Mouse (Mus musculus): ENCODE measurements around the gene Nr4a3. TPM values are rescaled to one million over a fixed set of nuclear protein-coding genes. Genes with fewer than 3 reads are reported as not detected.

Gene Nr4a3
- polyA plus RNA-seq, 1 experiment from 2014 or later = not detected

- peak; percentile 91 for ATAC-seq
- H3K9ac ChIP-seq = peak overlapping the region; percentile 95; the same call in 1 of the 2 replicates
- no peak overlapping the region for H3K27ac ChIP-seq
- peaks cover 21% of the 10 kb centered on the region for H3K27me3 ChIP-seq (replicated peaks)
- WGBS (ENCODE audit: insufficient replicate concordance) = 3% methylated on average over 9 of the region's 9 CpGs
- no peaks in the 10 kb centered on the region for H3K36me3 ChIP-seq
- peaks cover 25% of the 10 kb centered on the region for H3K4me1 ChIP-seq
- H3K4me3 ChIP-seq = peak overlapping the region; percentile 84
- no peaks in the 10 kb centered on the region for H3K9me3 ChIP-seq (replicated peaks)
- peak overlapping the region; percentile 78 for H3K4me2 ChIP-seq
These were observed 79.4 kb downstream of the Nr4a3 start for GRCm38 (mm10) chr4:48124416-48124772.

- peak within 1 kb of the TSS; percentile 85 for H3K27ac ChIP-seq
- peak; percentile 100 for ATAC-seq
- H3K4me2 ChIP-seq = peak within 1 kb of the TSS; percentile 78
- no peaks in the 10 kb centered on the region for H3K36me3 ChIP-seq
- H3K27me3 ChIP-seq (replicated peaks) = peaks cover 18% of the 10 kb centered on the region
- peak within 1 kb of the TSS; percentile 84 for H3K4me3 ChIP-seq
- H3K4me1 ChIP-seq = peaks cover 25% of the 10 kb centered on the region
- H3K9ac ChIP-seq = peak within 1 kb of the TSS; percentile 95
- no peaks in the 10 kb centered on the region for H3K9me3 ChIP-seq (replicated peaks)
- 1% methylated on average over 58 of the region's 58 CpGs for WGBS (ENCODE audit: insufficient replicate concordance)
These were observed 80.0 kb downstream of the Nr4a3 start, which contains the start of gene Stx17 for GRCm38 (mm10) chr4:48124773-48125469. TSS of gene Stx17 (plus strand) at chr4:48124915.

- no peak for ATAC-seq
- 70% methylated on average over 6 of the region's 6 CpGs for WGBS (ENCODE audit: insufficient replicate concordance)
These were observed 85.4 kb downstream of the Nr4a3 start for GRCm38 (mm10) chr4:48130314-48130713.

GRCm38 (mm10) chr4:48131606-48132005 is 86.7 kb downstream of the Nr4a3 start:
- Histone ChIP-seq H3K9me3 (replicated peaks) (no peaks in the 10 kb centered on the region), H3K4me3 (no peak overlapping the region), H3K27me3 (replicated peaks) (no peaks in the 10 kb centered on the region), H3K9ac (no peak overlapping the region), H3K4me1 (peaks cover 9% of the 10 kb centered on the region; the same call in 1 of the 2 replicates), H3K27ac (no peak overlapping the region), H3K4me2 (no peak overlapping the region), H3K36me3 (peaks cover 43% of the 10 kb centered on the region)
- WGBS (ENCODE audit: insufficient replicate concordance) = 84% methylated on average over 9 of the region's 9 CpGs
- no peak for ATAC-seq

More at GRCm38 (mm10) chr4:48130314-48130713, 85.4 kb downstream of the Nr4a3 start:
- peaks cover 37% of the 10 kb centered on the region for H3K36me3 ChIP-seq
- no peaks in the 10 kb centered on the region for H3K27me3 ChIP-seq (replicated peaks)
- H3K4me3 ChIP-seq = no peak overlapping the region
- H3K4me1 ChIP-seq = peaks cover 22% of the 10 kb centered on the region
- no peak overlapping the region for H3K9ac ChIP-seq
- H3K27ac ChIP-seq = no peak overlapping the region
- H3K9me3 ChIP-seq (replicated peaks) = no peaks in the 10 kb centered on the region
- H3K4me2 ChIP-seq = no peak overlapping the region

- Histone ChIP-seq H3K27me3 (replicated peaks) (no peaks in the 10 kb centered on the region), H3K9me3 (replicated peaks) (no peaks in the 10 kb centered on the region), H3K27ac (no peak overlapping the region), H3K36me3 (peaks cover 47% of the 10 kb centered on the region), H3K4me2 (no peak overlapping the region), H3K4me1 (0 out of 2 replicates have a peak, but pooled peaks cover 4% of the 10 kb centered on the region), H3K9ac (no peak overlapping the region), H3K4me3 (no peak overlapping the region)
- no peak for ATAC-seq
- WGBS (ENCODE audit: insufficient replicate concordance) = 82% methylated on average over 3 of the region's 3 CpGs
These were observed 87.8 kb downstream of the Nr4a3 start for GRCm38 (mm10) chr4:48132721-48133120.

Other genes starting within 250 kb of the Nr4a3 start
- gene Stx17, start 79.8 kb downstream of the Nr4a3 start, polyA plus RNA-seq (2016; fragmentation: Nextera tagmentation; extraction: Ambion mirVana) = 24.1 TPM in 2 replicates
- 55.6 and 56.3 TPM in 2 replicates for gene Erp44, start 234.4 kb downstream of the Nr4a3 start, polyA plus RNA-seq (2016; fragmentation: Nextera tagmentation; extraction: Ambion mirVana)
- gene Invs, start 234.6 kb downstream of the Nr4a3 start, polyA plus RNA-seq (2016; fragmentation: Nextera tagmentation; extraction: Ambion mirVana) = 3.3 and 3.7 TPM in 2 replicates

Measured in liver, embryonic 12.5 days (tissue).